Mouse (Mus musculus) CD4-positive, CD25-positive, alpha-beta regulatory T cell, adult 4 months (primary cell): Measurements from ENCODE around the gene Rccd1. TPM values are rescaled to one million over a fixed set of nuclear protein-coding genes. Genes with fewer than 3 reads are reported as not detected.
"Not testable (repeated sequence)": the region's sequence is repeated elsewhere in the genome, so short reads cannot be mapped to it uniquely, and the experiment has no call there.

Source experiments
- ATAC-seq: one replicate; pipeline ENCODE4 v1.8.0; 2017
- polyA plus RNA-seq, 2 experiments: library from polyadenylated mRNA; unstranded; fragments of 100-300 nt; shearing (Covaris generic); gene quantifications; one replicate each; pipeline ENCODE4 v1.2.1; 2017

Gene Rccd1
- polyA plus RNA-seq, 2 experiments from 2014 or later: 6.0 to 6.1 TPM

DNA sequence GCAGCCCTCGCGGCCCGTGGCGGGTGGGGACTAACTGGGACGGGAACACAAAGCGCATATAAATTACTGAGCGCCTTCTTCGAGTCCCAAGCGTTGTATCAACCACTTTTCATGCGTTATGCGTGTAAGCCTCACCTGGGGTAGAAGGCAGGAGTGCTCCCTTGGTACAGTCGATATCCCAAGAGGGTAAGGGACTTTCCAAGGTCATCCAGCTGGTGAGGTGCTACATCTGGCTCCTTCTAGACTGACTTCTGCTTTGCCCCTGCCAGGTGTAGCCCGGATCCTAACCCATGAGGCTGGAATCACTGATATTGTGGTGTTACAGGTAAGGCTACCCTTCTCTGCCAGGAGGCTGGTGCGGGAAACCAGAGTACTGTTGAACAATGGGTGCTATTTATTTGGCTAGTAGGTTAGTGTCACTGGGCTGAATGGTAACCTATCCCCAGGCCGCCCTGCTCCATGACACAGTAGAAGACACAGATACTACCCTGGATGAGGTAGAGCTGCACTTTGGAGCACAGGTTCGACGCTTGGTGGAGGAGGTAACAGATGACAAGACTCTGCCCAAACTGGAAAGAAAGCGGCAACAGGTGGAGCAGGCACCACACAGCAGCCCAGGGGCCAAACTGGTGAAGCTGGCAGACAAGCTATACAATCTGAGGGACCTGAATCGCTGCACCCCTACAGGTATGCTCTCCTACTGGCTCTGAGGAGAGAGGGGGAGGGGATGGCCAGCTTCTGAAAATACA lies 19.2 kb upstream of the Rccd1 start:
- no peak for ATAC-seq

DNA sequence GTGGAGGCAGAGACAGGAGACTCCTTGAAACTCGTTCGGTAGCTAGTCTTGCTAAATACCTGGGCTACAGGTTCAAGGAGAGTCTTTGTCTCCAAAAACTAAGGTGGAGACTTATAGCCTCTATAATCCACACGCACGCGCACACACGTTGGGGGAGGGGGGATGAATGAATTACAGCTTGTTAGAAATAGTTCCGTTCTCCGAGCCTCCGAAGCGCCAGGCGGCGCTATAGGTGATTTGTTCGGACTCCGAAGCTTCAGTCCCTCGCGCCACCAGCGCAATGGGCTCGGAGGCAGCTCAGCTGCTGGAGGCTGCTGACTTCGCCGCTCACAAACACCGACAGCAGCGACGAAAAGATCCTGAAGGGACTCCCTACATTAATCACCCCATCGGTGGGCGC lies 18.6 kb upstream of the Rccd1 start, which contains the start of gene Hddc3:
Gene Hddc3 (plus strand): TSS at position 247 of the 400 bp plus-strand sequence.
- peak; percentile 49 for ATAC-seq

DNA sequence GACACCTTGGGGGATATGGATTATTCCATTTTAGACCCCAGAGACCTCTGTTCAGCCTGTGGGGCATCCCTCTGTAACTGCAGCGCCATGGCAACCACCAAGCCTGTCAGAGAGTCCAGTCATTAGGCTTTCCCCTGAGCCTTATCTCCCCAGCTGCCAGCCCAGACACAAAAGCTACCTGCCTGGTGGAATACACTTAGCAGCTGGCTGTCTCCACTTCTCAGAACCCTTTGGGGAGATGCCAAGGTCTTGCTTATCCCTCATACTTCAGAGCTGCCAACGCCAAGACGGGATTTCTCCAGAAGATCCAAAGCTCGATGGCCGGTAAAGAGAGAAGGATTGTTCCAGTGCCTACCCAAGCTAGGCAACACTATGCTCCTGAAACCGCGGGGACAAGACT lies 17.5 kb upstream of the Rccd1 start:
- ATAC-seq: no peak

DNA sequence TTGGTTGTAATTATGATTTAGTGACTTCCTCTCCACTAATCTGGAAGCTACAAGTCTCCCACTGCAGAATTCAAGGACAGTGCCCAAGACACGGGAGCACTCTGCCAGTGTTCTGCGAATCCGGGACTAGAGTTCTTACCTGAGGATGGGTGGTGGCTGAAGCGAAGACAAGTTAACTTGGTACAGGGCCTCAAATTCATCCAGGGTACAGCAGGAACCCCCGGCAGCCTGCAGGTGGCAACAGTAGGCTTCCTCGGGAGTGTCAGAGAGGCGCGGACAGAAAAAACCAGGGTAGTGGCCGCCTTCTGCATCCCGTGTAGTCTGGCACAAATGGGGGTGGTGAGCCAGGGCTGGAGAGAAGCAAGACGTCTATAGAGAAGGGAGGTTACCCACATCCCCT lies 16.5 kb upstream of the Rccd1 start, which contains the start of gene Unc45a:
Gene Unc45a (minus strand): TSS at position 213 of the 400 bp plus-strand sequence.
- peak; percentile 59 for ATAC-seq

DNA sequence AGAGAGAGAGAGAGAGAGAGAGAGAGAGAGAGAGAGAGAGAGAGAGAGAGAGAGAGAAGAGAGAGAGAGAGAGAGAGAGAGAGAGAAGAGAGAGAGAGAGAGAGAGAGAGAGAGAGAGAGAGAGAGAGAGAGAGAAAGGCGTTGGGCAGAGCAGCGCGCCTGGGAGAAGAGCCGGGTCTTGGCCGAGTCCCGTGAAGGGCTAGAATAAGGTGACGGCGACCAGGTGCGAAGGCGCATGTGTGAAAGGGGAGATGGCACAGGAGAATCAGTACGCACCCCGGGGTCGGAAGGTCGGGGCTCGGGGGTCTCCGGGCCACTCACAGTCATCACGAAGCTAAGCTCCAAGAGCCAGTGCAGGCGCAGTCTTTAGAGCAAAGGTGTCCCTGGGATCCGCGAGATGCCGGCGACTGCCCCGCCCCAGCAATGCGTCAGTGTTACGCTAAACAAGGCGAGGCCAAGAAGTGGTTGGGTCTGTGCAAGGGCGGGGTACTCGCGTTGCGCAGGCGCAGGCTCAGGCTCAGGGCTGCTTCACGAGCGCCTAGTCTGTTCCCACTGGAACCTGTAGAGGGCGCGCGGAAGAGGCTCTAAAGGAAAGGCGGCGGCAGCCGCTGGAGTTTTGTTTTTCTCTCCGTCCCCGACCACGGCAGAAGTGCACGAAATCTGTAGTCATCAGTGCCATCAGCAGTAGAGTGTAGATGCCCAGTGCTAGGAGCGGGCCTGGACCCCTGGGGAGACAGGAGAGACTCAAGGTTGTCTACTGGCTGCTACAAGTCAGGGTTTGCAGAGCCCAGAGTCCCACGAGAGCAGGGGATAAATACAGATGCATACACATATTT lies 15.8 kb upstream of the Rccd1 start:
- peak; percentile 89 for ATAC-seq

DNA sequence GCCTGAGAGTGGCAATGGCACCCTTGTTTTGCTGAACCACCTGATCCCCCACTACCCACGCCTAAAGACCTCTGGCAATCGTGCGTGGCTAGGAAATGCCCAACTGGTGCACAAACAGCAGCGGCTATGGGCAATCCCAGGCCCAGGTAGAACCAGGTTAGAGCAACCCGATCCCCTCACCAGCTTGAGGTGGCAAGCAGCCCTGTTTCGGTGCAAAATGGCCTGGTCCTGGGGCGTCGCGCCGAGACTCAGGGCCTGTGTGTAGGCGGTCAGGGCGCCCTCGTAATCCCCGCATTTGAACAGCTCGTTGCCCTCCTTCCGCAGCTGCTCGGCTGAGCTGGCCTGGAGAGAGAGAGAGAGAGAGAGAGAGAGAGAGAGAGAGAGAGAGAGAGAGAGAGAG lies 15.1 kb upstream of the Rccd1 start:
- no peak for ATAC-seq

DNA sequence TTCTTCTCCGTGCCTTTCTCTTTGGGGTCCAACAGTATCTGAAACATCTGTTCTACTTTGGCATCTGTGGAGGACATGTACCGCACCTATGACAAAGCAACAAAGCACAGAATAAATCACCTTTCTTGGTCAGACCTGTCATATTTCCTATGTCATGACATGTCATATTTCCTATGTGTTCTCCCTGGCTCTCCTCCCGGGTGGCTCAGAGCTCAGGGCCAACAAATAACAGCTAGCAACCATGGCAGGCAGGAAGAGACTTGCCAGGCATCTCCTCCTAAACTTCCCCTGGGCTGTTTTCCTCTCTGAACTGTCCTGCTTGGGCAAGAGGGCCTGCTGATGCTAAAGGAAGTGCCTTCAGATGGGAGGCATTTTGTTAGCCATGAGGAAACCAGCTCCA lies 12.7 kb upstream of the Rccd1 start:
- ATAC-seq: no peak

DNA sequence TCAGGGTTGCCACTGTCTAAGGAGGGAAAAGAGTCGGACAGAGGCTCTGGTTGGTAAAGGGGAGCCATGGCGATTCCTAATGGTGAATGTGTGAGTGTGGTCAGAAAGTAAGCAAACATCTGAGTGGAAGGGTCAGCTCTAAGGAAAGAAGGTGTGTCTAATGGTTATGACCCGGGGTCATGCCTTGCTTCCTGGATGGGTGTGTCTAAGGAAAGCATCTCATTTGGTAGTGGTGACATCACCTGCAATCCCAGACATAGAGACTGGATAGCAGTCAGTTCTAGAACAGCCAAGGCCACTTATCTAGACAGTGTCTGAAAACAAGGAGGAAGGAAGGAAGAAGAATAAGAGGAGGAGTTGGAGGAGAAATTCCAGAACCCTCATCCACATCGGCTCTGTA lies 10.6 kb upstream of the Rccd1 start:
- no peak for ATAC-seq

DNA sequence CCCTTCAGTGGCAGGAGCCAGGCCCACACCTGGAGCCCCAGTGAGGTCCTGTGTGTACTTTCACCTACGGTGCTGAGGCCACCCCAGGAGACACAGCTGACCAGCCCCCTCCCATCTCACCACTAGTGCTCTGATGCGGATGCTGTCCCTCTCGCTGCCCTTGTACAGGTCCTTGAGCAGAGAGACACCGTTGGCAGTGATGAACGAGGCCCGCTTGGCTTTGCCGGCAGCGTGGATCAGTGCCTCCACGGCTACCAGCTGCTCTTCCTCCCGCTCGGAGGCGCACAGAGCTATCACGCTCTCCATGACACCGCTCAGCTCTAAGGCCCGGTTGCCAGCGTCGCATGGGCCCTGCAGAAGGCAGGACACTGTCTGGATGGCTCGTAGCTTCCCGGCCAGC lies 7.2 kb upstream of the Rccd1 start:
- no peak for ATAC-seq

DNA sequence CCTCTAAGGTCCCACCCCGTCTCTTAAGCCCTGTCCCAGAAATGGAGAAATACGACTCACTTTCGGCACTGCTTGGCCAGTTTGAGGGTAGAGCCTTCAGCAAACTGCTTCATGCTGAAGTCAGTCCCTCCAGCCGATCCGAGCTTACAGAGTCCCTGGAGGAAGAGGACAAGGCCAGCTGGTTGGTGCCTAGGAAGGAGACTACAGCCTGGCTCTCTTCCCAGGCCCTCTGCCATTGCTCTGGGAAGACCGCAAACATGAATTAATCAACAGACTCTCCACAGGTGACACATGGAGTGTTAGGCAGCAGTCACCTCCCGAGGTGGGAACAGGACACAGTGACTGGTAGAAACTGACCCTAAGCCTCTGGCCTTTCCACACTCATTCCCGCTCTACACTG lies 6.0 kb upstream of the Rccd1 start:
- ATAC-seq: no peak

DNA sequence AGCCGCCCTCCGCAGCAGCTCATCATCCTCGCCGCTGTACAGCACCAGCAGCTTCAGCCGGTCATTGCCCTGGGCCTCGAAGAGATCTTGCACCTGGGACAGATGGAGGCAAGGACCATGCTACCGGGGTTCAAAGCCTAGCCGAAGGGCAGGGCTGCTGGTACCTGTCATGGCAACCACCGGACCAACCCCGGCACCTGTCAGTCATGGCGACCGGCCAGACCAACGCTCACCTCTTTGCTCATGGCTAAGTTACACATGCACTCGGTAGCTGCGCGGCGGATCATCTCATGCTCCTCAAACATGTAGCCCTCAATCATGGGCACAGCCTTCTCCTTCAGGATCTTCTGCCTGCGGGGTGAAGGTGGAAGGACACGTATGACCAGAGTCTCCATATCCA lies 1.8 kb upstream of the Rccd1 start:
- ATAC-seq: no peak

DNA sequence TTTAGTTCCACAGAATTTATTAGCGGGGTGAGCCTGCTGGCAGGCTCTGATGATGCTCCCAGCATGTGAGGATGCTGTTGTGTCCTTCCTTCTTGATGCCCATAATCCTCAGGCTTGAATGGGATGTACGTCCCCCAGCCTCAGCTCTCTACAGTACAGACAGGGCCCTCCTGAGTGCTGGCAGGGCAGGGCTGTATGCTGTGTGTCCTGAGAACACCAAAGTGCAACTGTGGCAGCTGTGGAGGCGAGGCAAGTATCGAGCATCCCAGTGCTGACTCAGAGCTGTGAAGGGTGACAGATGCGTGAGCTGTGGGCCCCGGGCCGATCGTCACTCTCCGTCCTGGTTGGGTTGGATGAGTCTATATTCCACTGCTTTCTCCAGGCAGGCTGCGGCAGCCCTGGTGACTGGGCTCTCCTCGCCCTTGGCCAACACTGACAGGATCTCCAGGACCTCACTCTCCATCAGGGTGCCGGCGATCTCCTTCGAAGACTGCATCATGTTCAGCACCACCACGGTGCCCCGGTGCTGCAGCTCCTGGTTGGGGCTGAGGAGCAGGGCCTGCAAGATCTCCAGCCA lies 1.1 kb upstream of the Rccd1 start:
- no peak for ATAC-seq

DNA sequence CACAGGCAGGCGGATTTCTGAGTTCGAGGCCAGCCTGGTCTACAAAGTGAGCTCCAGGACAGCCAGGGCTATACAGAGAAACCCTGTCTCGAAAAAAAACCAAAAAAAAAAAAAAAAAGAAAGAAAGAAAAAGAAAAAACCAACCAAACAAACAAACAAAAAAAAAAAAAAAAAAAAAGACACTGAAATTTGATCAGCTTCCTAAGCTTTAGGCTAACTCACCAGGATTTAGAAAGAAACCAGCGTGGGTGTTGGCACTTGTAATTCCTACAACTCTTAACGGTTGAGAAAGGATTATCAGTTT lies 514 bp upstream of the Rccd1 start:
- not testable (repeated sequence) for ATAC-seq

DNA sequence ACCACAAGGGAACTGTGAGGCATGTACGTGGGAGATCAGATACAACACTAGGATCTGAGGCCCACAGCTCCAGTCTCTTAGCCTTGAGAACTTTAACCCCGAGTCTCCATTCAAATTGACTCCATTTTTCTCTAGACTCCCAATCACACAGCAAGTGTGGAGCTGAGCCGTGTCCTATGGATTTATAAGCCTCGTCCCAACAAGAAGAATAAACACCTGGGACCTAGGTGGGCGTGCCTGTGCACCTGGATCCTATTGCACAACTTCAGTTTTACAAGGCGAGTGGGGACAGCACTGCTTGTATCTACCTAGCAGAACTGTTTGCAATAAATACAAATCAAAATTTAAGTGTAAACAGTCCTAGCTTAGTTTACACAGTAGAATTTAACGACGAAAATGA lies 918 bp downstream of the Rccd1 start:
- ATAC-seq: no peak

DNA sequence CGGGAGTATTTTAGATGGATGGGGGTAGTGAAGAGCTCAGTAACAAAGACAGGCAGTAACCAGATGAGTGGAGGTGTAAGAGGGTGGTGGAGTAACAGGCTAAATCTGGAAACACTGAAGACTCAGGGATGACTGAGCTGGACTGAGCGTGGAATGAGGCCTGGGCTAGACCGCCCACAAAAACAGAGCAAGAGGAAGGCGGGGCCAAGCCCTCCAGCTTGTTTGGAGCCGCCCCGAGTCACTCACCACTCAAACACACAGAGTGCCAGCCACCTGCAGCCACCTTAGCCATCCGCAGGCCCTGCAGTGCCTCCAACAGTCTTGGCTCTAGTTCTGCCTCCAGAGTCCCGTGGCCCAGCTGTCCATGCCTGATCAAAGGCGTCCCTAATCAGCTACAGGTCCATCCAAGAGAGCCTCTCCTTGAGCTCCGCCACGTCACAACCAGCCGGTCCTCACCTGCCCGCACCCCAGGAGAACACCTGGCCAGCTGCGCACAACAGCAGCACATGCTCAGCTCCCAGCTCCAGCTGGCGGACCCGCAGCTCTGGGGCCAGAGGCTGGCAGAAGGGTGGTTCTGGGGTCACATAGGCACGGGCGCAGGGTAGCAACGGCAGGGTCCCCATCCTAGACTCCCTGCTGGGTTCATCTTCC lies 4.3 kb downstream of the Rccd1 start:
- no peak for ATAC-seq

DNA sequence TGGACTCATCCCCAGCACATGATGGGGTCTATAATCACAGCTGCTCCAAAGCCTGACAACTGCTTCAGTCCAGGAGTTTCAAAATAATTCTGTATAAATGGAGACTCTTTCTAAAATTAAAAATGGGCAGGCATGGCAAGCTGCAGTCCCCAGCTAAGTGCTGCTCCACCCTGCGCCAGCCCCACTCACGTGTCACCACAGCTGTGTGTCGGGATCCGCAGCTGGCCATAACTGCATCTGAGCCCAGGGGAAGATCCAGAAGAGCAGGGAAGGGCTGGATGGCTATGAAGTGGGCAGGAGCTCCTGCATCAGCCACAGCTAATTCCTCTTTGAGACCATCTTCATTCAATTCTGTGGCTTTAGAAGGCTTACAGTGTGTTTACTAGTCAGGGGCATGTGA lies 5.6 kb downstream of the Rccd1 start:
- no peak for ATAC-seq

DNA sequence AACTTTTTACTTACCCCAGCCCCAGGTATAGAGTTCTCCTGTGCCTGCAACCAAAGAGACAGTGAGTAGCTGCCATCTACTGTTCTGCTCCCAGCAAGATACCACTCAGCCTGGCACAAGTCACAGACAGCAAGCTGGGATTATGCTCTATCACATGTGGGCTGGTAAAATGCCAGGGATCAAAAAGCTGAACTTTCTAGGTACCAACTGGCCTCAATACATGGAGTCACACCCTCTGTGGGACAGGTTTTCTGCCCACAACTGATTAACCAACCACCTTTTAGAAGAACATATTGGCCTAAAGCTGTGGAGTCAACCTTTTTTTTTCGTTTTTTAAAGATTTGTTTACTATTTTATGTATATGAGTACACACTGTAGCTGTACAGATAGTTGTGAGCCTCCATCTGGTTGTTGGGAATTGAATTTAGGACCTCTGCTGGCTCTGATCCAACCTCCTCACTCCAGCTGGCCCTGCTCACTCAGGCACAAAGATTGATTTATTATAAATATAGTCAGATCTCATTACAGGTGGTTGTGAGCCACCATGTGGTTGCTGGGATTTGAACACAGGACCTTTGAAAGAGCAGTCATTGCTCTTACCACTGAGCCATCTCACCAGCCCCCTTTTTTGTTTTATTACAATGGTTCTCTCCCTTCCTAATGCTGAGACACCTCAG lies 6.7 kb downstream of the Rccd1 start:
- no peak for ATAC-seq

DNA sequence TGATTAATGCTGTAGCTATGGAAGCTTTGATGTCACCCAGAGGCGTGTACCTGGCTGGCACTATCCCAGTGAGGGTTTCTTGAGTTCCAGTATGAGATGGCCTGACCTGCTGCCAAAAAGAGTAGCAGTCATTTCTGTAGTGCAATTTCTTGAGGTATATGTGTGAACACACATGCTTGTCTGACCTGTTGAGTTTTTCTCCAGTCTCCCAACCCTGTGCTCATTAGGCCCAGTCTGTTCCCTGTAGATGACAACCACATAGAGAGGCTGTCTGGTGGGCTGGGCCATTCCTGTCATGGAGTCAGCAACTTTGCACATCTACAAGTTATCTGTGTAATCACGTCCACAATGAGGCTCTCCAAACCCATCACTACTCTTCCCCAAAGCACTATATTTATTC lies 8.5 kb downstream of the Rccd1 start:
- ATAC-seq: no peak

DNA sequence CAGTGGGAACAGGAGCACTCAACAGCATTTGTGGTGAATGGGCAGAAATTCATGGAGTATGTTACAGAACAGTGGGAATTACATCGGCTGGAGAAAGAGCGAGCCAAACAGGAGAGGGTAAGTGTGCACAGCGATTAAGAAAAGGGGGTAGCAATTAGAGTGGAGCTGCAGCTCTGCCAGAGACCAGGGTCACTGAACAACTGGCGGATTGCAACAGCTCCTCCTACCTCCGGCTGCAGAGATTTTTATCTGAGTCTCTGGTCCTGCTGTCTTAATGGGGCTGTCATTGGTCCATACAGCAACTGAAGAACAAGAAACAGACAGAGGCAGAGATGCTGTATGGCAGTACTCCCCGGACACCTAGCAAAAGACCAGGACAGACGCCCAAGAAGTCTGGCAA lies 13.5 kb downstream of the Rccd1 start:
- ATAC-seq: no peak

DNA sequence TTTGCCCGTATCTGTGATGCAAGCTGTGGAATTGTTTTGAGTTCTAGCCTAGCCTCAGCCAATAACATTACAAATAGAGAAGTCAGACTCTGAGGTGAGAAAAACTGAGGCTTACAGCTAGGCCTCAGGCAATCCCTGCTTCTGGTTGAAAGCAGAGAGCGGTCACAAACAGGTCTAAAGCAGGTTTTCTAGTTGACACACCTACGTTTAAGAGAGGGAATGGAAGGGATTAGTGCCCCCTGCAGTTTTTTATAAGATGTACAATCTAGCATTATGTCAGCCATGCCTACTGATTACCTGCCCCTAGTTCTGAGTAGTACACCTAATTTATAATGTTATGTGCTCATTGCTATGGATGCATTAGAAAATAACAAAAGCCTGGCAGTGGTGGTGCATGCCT lies 16.5 kb downstream of the Rccd1 start:
- no peak for ATAC-seq

DNA sequence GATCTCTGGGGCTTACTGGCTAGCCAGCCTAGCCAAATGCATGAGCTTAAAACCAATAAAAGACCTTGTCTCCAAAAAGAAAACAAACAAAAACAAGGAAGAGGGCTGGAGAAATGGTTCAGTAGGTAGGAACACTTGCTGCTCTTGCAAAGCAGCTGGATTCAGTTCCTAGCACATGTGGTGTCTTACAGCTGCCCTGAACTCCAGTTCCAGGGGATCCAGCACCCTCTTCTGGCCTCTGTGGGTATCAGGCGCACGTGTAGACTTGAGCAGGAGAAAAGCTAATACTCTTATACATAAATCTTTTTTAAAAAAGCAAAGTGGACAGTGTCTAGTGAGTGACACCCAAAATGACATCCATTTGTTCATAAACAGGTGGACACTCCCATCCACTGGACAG lies 22.7 kb downstream of the Rccd1 start:
- no peak for ATAC-seq

DNA sequence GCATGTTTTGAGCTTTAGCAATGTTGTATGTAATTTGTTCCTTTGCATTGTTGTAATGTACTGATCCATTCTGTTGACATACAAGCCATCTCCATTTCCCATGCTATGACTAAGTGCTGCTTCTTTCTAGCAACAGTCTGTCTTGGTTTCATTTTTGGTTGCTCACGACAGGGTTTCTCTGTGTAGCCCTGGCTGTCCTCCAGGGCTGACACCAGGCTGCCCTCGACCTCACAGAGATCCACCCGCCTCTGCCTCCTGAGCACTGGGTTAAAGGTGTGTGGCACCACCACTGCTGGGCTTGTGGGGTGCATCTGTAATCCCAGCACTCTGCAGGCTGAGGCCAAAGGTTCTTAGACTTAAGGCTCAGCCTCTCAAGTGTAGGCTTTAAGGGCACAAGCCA lies 24.7 kb downstream of the Rccd1 start:
- peak; percentile 70 for ATAC-seq

DNA sequence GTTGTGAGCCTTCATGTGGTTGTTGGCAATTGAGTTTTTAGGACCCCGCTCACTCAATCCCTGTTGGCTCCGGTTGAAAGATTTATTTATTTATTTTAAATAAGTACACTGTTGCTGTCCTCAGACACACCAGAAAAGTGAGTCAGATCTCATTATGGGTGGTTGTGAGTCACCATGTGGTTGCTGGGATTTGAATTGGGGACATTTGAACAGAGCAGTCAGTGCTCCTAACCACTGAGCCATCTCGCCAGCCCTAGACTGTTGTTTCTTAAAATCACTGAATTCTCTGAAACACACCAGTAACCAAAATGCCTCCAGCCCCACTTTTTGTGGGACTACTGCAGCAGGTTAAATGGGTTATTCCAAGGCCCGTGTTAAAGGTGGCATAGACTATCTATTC lies 25.5 kb downstream of the Rccd1 start:
- ATAC-seq: no peak
